Mouse (Mus musculus): ENCODE measurements around the gene Ceacam13. TPM values are rescaled to one million over a fixed set of nuclear protein-coding genes. Genes with fewer than 3 reads are reported as not detected.
"Not testable (repeated sequence)": the region's sequence is repeated elsewhere in the genome, so short reads cannot be mapped to it uniquely, and the experiment has no call there.

Ceacam13 gene
- not detected in 2 replicates for polyA plus RNA-seq (2015; fragmentation: Nextera tagmentation; extraction: Ambion mirVana)

- no peak within 1 kb of the TSS for H3K4me3 ChIP-seq
- H3K4me1 ChIP-seq: no peaks in the 10 kb centered on the region
These were observed at the start of gene Ceacam13 for GRCm38 (mm10) chr7:18009589-18009988. TSS of gene Ceacam13 (plus strand) at chr7:18009889.

GRCm38 (mm10) chr7:17971824-17972223 is 37.9 kb upstream of the Ceacam13 start, which contains the start of gene Ceacam11:
TSS of gene Ceacam11 (plus strand) at chr7:17972124.
- Histone ChIP-seq H3K4me1 (no peaks in the 10 kb centered on the region), H3K4me2 (replicated peaks) (no peak within 1 kb of the TSS), H3K27ac (no peak within 1 kb of the TSS), H3K4me3 (no peak within 1 kb of the TSS), H3K9ac (no peak within 1 kb of the TSS), H3K36me3 (no peaks in the 10 kb centered on the region), H3K9me3 (peaks cover 57% of the 10 kb centered on the region), H3K27me3 (no peaks in the 10 kb centered on the region)
- no peak for ATAC-seq (ENCODE audit: low FRiP score, low read depth)
- WGBS: 77% methylated on average over 4 of the region's 4 CpGs

More at GRCm38 (mm10) chr7:18009589-18009988, at the start of gene Ceacam13:
- Histone ChIP-seq H3K9me3 (peaks cover 46% of the 10 kb centered on the region), H3K27me3 (no peaks in the 10 kb centered on the region), H3K36me3 (no peaks in the 10 kb centered on the region), H3K4me2 (replicated peaks) (no peak within 1 kb of the TSS), H3K9ac (no peak within 1 kb of the TSS), H3K27ac (no peak within 1 kb of the TSS)
- WGBS: 75% methylated on average over 4 of the region's 4 CpGs
- no peak for ATAC-seq (ENCODE audit: low FRiP score, low read depth)

DNA sequence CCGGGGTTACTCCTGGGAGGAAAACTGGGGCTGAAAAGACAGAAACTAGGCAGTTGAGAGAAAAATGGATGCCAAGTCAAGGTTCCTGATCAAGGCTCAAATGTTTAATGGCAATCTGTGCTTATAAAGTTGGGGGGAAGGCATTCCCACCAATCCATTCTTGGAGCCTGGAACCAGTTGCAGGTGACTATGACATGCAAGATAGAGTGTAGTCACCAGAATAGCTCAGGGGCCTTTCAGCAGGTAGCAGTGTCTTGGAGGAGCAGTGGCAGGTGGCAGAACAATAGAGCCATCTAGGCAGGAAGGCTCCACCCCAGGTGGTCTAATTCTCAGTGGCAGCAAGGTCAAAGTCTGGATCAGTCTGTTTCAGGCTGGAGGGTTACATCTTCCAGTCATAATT is 8.6 kb upstream of the Ceacam13 start:
- not testable (repeated sequence) for H3K27me3 ChIP-seq; H3K9ac ChIP-seq; H3K4me2 ChIP-seq (replicated peaks); ATAC-seq (ENCODE audit: low FRiP score, low read depth); H3K4me1 ChIP-seq; H3K27ac ChIP-seq; H3K4me3 ChIP-seq; H3K36me3 ChIP-seq
- WGBS: 92% methylated on average over 1 of the region's 1 CpGs
- peaks cover 33% of the 10 kb centered on the region for H3K9me3 ChIP-seq

GRCm38 (mm10) chr7:18065629-18066028 is 55.9 kb downstream of the Ceacam13 start, which contains the start of gene Ceacam12:
TSS of gene Ceacam12 (plus strand) at chr7:18065929.
- Histone ChIP-seq H3K27me3 (no peaks in the 10 kb centered on the region), H3K9me3 (peaks cover 55% of the 10 kb centered on the region), H3K9ac (no peak within 1 kb of the TSS), H3K36me3 (no peaks in the 10 kb centered on the region), H3K4me3 (no peak within 1 kb of the TSS), H3K4me2 (replicated peaks) (no peak within 1 kb of the TSS), H3K27ac (no peak within 1 kb of the TSS), H3K4me1 (no peaks in the 10 kb centered on the region)
- ATAC-seq (ENCODE audit: low FRiP score, low read depth): no peak
- WGBS: 83% methylated on average over 1 of the region's 1 CpGs

Small RNAs within 50 kb of the gene (microRNA-seq; reads per million reads assigned to microRNA genes)
- gene Gm22414: not detected

Other genes with a start within 250 kb of the Ceacam13 start
- gene Ceacam14, start 197.3 kb upstream of the Ceacam13 start, polyA plus RNA-seq (2015; fragmentation: Nextera tagmentation; extraction: Ambion mirVana): not detected in 2 replicates
- not detected in 2 replicates for gene Gm5155, start 138.1 kb upstream of the Ceacam13 start, polyA plus RNA-seq (2015; fragmentation: Nextera tagmentation; extraction: Ambion mirVana)
- not detected in 2 replicates for gene Ceacam11, start 37.8 kb upstream of the Ceacam13 start, polyA plus RNA-seq (2015; fragmentation: Nextera tagmentation; extraction: Ambion mirVana)
- gene Ceacam12, start 56.0 kb downstream of the Ceacam13 start, polyA plus RNA-seq (2015; fragmentation: Nextera tagmentation; extraction: Ambion mirVana): not detected in 2 replicates
- gene Igfl3, start 166.6 kb downstream of the Ceacam13 start, polyA plus RNA-seq (2015; fragmentation: Nextera tagmentation; extraction: Ambion mirVana): not detected in 2 replicates
- 0.19 and 0.25 TPM in 2 replicates for gene Mill1, start 235.5 kb downstream of the Ceacam13 start, polyA plus RNA-seq (2015; fragmentation: Nextera tagmentation; extraction: Ambion mirVana)